Mouse (Mus musculus): ENCODE data around the gene Ddb2.
"Not testable (repeated sequence)": the region's sequence is repeated elsewhere in the genome, so short reads cannot be mapped to it uniquely, and the experiment has no call there.

The Ddb2 gene

DNA sequence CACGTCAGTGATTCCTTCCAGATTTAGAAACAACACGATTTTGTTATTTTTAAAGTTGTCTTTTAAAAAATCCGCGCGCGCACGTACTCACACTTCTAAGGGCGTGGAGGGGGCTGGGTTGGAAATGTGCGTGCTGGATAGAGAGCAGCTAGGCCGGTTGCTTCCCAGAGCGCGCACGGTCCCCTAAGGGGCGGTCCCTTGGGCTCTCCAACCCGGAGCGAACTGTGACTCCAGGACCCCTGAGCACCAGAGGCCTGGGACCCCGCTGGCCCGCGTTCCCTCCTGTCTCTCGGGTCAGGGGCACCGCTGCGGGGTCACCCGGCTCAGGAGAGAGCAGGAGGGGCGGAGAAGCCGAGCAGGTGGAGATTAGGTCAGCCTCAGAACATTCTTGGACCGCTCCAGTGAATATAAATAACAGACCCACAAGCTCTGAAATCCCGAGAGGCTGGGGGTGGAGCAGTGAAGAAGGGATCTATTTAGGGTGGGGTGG lies 18.9 kb upstream of the Ddb2 start, which contains the start of gene Pacsin3:
Gene Pacsin3, plus strand, starts transcription at position 294 of the 490 bp plus-strand sequence.
- no peak for DNase-seq (ENCODE audit: low spot score)

DNA sequence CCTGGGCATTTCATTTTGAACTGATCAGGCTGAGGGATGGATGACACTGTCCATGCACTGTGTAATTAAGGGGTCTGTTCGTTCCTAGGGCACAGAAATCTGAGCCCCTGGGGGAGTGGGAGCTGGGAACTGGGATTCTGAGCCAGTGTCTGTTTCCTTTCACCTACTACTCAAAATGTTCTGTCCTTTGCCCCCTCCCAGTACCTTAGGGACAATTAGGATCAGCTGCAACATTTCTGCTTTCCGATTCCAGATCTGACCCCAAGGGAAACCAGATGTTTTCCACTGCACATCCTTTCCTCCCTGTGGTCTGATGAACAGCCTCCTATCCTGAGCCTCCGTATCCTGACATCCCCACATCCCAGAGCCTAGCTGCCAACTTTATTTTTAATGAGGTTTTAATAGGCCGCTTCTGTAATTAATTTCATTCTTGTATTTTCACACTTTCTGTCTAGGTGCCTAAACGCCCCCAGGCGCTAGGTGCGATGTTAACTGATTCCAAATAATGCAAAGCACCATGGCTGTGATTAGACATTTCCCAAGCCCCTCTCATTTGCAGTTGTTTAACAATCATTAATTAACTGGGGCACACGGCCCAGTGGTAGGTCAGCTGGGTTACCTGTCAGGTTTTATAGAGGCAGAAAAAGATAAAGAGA lies 18.1 kb upstream of the Ddb2 start:
- DNase-seq (ENCODE audit: low spot score): no peak

DNA sequence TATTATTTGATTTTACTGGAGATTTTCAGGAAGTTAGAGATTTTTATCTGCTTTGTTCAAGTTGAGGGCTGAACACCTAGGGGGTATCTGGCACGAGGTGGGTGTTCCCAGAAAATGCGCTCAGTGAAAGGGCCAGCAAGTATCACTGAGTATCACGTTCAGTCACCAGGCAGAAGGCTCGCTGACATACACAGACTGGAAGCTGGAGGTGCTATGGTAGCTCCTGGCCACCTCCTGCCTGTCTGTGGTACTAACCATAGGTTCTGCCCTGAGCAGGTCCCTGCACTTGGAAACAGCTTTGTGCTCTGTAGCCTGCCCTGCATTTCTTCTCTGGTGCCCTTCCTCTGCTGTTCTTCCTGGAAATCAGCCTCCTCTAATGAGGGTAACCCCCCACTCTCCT lies 15.7 kb upstream of the Ddb2 start:
- no peak for DNase-seq (ENCODE audit: low spot score)

GRCm38 (mm10) chr2:91252001-91252400 lies 15.2 kb upstream of the Ddb2 start:
- no peak for DNase-seq (ENCODE audit: low spot score)

DNA sequence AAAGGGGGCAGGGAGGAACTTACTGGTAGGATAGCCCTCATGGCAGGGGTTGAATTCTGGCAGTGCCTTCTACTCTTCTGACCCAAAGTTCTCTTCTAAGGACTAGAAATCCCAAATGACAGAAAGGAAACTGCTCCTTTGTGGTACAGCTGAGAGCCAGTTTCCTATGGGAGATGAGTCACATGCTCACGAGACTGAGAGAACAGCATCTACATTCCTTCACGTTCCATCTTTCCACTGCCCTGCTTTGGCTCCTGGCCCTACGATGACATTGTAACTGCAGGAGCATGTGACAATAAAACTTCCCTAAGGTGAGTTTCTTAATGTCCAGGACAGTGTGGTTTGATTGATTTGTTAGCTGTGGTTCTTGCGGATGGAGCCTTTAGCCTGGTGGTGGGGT lies 11.6 kb upstream of the Ddb2 start:
- DNase-seq (ENCODE audit: low spot score): no peak

GRCm38 (mm10) chr2:91244557-91245228 lies 7.9 kb upstream of the Ddb2 start:
- DNase-seq (ENCODE audit: low spot score): no peak

- DNase-seq (ENCODE audit: low spot score): peak; percentile 21
These were observed 6.6 kb upstream of the Ddb2 start for GRCm38 (mm10) chr2:91243416-91243815.

GRCm38 (mm10) chr2:91242547-91242946 lies 5.8 kb upstream of the Ddb2 start:
- DNase-seq (ENCODE audit: low spot score): no peak

- DNase-seq (ENCODE audit: low spot score): not testable (repeated sequence)
These were observed 814 bp upstream of the Ddb2 start for GRCm38 (mm10) chr2:91237511-91238080.

GRCm38 (mm10) chr2:91229735-91230134 lies 7.0 kb downstream of the Ddb2 start:
- DNase-seq (ENCODE audit: low spot score): no peak

DNA sequence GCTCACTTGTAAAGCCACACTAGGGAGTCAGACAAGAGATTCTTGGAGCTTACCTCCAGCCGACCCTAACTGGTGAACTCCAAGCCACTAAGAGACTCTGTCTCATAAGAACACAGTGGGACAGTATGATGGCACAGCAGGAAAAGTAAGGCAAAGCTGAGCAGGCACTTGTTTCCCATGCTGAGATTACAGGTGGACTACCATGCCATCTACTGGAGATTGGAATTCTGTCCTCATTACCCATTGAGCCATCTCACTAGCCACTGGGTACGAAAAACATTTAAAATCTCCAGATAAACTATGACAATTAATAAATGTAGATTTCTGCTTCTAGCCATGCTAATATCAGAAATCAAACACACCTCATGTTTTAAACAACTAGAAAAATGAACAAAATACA lies 13.2 kb downstream of the Ddb2 start:
- DNase-seq (ENCODE audit: low spot score): no peak

DNA sequence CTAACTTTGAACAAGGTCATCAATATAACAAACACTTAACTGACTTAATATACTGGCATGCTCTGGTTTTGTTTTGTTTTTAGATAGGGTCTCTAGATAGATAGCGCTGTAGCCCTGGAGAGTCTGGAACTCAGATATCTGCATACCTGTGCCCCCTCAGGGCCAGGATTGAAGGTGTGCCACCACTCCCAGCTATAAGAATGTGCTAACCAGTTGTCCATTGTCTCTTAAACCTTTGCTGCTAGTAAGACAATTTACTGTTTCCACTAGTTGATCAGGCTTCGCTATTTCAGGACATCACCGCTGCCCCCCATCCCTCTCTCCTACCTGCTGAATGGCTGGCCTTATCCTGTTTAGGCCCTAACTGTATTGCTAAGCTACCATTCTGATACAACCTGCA lies 16.3 kb downstream of the Ddb2 start:
- no peak for DNase-seq (ENCODE audit: low spot score)

GRCm38 (mm10) chr2:91217032-91217431 lies 19.8 kb downstream of the Ddb2 start:
- DNase-seq (ENCODE audit: low spot score): no peak

DNA sequence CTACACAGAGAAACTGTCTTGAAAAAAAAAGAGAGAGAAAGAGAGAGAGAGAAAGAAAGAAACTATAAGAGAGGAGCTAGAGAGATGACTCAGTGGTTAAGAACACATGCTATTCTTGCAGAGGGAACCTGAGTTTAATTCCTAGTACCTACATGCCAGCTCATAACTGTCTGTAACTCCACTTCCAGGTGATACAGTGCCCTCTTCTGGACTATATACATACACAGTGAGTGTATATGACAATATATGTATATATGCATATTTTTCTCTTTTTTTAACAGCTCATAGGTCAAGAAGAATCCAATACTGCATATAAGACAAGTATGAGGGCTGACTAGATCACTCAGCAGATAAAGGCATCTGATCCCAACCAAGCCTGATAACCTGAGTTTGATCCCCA lies 23.5 kb downstream of the Ddb2 start:
- no peak for DNase-seq (ENCODE audit: low spot score)

GRCm38 (mm10) chr2:91206254-91206775 lies 30.5 kb downstream of the Ddb2 start:
- no peak for DNase-seq (ENCODE audit: low spot score)

DNA sequence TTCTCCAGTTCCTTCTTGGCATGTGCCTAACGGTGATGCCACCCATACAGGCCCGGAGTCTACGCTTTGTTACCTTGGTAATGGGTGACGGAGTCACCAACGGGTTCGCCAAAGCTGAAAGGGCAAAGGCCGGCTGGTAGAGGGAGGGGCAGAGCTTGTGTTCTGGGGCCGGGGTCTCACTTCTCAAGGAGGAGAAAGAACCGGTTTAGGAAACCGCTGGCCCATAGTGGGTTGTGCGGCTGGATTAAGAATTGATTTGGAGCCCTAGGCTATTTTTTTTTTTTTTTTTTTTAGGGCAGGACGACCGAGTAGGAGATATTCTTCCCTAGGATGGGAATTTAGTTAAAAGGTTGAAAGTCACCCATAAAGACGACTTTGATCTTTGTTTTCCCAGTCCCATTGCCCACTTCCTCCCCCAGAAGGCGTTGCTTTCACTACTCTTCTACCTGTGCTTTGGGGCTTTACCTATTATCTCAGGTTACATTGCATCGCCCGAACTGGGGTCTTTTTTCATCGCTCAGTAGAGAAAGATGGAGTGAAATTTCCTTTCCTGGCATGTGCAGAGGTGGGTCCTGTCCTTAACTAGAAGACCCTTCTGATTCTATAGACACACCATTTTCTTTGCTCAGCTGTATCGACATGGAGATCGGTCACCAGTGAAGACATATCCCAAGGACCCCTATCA lies 33.7 kb downstream of the Ddb2 start:
- DNase-seq (ENCODE audit: low spot score): no peak

- peak; percentile 92 for DNase-seq (ENCODE audit: low spot score)
These were observed 34.4 kb downstream of the Ddb2 start, which contains the start of the genes Nr1h3 and Acp2 for GRCm38 (mm10) chr2:91202222-91202971. Gene Nr1h3, minus strand, starts transcription at chr2:91202834. Gene Acp2, plus strand, starts transcription at chr2:91202885.

GRCm38 (mm10) chr2:91198888-91199287 lies 37.9 kb downstream of the Ddb2 start:
- DNase-seq (ENCODE audit: low spot score): no peak

- DNase-seq (ENCODE audit: low spot score): no peak
These were observed 40.2 kb downstream of the Ddb2 start for GRCm38 (mm10) chr2:91196577-91197001.

- peak; percentile 77 for DNase-seq (ENCODE audit: low spot score)
These were observed 42.0 kb downstream of the Ddb2 start for GRCm38 (mm10) chr2:91194624-91195332.

DNA sequence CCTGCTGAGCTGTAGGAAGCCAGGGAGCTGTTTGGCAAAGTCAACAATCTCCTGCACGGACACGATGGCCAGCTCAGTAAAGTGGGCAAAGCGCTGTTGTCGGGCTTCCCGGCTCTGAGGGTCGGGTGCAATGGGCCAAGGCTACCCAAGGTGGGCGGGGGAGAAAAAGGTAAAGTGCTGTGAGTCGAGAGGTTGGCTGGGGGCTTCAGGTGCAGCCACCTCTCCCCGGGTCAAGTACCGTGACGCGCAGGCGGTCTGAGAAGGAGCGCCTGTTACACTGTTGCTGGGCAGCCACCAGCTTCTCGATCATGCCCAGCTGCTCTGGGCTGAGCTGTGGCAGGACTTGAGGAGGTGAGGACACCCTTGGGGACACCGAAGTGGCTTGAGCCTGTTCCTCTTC lies 46.3 kb downstream of the Ddb2 start:
- no peak for DNase-seq (ENCODE audit: low spot score)

All from testis, postnatal 14 days (tissue).